Mouse (Mus musculus): ENCODE results near the gene Eddm3b.

GRCm38 (mm10) chr14:51098921-51099320 is 15.3 kb upstream of the Eddm3b start:
- TF ChIP-seq UBTF (IDR thresholded peaks at IDR 0.05; ENCODE audit: borderline replicate concordance, insufficient read depth, low read depth, low read length) (no peak), MAZ (IDR thresholded peaks at IDR 0.05; ENCODE audit: low read depth, low read length) (no peak), MEF2A (IDR thresholded peaks at IDR 0.05; ENCODE audit: extremely low read depth, insufficient replicate concordance, low read depth, low read length, poor library complexity, severe bottlenecking) (no peak), CTCF (IDR thresholded peaks at IDR 0.05 in 2 of 3, conservative IDR thresholded peaks at IDR 0.05 in 1 of 3; ENCODE audit: control insufficient read depth in 1 of 3, insufficient read depth in 1 of 3, low read depth in 2 of 3, low read length in 3 of 3, poor library complexity in 1 of 3, severe bottlenecking in 1 of 3) (no peak), HCFC1 (IDR thresholded peaks at IDR 0.05; ENCODE audit: low read depth, low read length) (no peak), NELFE (IDR thresholded peaks at IDR 0.05; ENCODE audit: low read depth, low read length) (no peak), EP300 (IDR thresholded peaks at IDR 0.05; ENCODE audit: low read depth in 1 of 2, low read length in 2 of 2) (no peak), MXI1 (IDR thresholded peaks at IDR 0.05; ENCODE audit: low read depth, low read length) (no peak), ZNF384 (IDR thresholded peaks at IDR 0.05; ENCODE audit: low read depth, low read length) (no peak), RCOR1 (IDR thresholded peaks at IDR 0.05; ENCODE audit: low read depth, low read length) (no peak), KAT2A (conservative IDR thresholded peaks at IDR 0.05; ENCODE audit: low read depth, low read length) (no peak), POLR2A (IDR thresholded peaks at IDR 0.05; ENCODE audit: control insufficient read depth in 1 of 2, insufficient read depth in 1 of 2, low read depth in 1 of 2, low read length in 2 of 2, poor library complexity in 1 of 2) (no peak), MAX (IDR thresholded peaks at IDR 0.05; ENCODE audit: low read length) (no peak)

Measured in MEL (cell line).